Mouse (Mus musculus) stomach, embryonic 14.5 days (tissue): ENCODE results near the gene Fzd10. TPM values are rescaled to one million over a fixed set of nuclear protein-coding genes. Genes with fewer than 3 reads are reported as not detected.

Experiments
- ATAC-seq: fragments of 200-750 bp; cut with Nextera tagmentation; 2 replicates; pipeline ENCODE4 v1.8.0; 2017; ENCODE audit warnings: low read depth, moderate TSS enrichment; ENCODE audit not compliant: insufficient number of reproducible peaks, insufficient read depth, low FRiP score
- H3K27ac ChIP-seq: fragments of 300-500 bp; sonication (generic); 2 replicates; pipeline ENCODE4 v1.5.1; 2014; ENCODE audit warnings: mild to moderate bottlenecking, low read length, moderate library complexity, mixed read lengths
- H3K27me3 ChIP-seq: fragments of 300-500 bp; sonication (generic); 2 replicates; pipeline ENCODE4 v1.6.1; 2014; ENCODE audit warnings: low read length, control low read depth, mixed read lengths; ENCODE audit not compliant: control insufficient read depth, insufficient read depth
- H3K36me3 ChIP-seq: fragments of 300-500 bp; sonication (generic); 2 replicates; pipeline ENCODE4 v1.6.1; 2014; ENCODE audit warnings: mild to moderate bottlenecking, control low read depth, low read length, moderate library complexity, mixed read lengths; ENCODE audit not compliant: control insufficient read depth, insufficient read depth
- H3K4me1 ChIP-seq: fragments of 300-500 bp; sonication (generic); 2 replicates; pipeline ENCODE4 v1.6.1; 2014; ENCODE audit warnings: low read length, control low read depth, mixed read lengths; ENCODE audit not compliant: control insufficient read depth, insufficient read depth
- H3K4me2 ChIP-seq: fragments of 300-500 bp; sonication (generic); replicated peaks from 2 replicates; pipeline ENCODE4 v1.6.1; 2014; ENCODE audit warnings: low read depth, low read length, control low read depth
- H3K4me3 ChIP-seq: fragments of 300-500 bp; sonication (generic); 2 replicates; pipeline ENCODE4 v1.5.1; 2014; ENCODE audit warnings: low read depth, low read length, control low read depth
- H3K9ac ChIP-seq: fragments of 300-500 bp; sonication (generic); replicated peaks from 2 replicates; pipeline ENCODE4 v1.6.1; 2014; ENCODE audit warnings: low read depth, mild to moderate bottlenecking, control low read depth, low read length, moderate library complexity, mixed read lengths
- H3K9me3 ChIP-seq: fragments of 300-500 bp; sonication (generic); 2 replicates; pipeline ENCODE4 v1.6.1; 2016; ENCODE audit warnings: low read depth, low read length, control low read depth; ENCODE audit not compliant: control insufficient read depth
- WGBS: fragments of 180-500 bp; shearing (Covaris S2); extraction: QIAGEN DNeasy Blood & Tissue Kit; methylation state at CpG from one replicate; pipeline ENCODE4 v1.1.7; 2014; 5-methylcytosine and 5-hydroxymethylcytosine counted together
- polyA plus RNA-seq: library from polyadenylated mRNA; unstranded; fragments of >200 nt; fragmentation: Nextera tagmentation; extraction: Ambion mirVana; gene quantifications from 2 replicates; pipeline ENCODE4 v1.2.1, GENCODE M21; 2014

Gene Fzd10
- polyA plus RNA-seq, 1 experiment from 2014 or later: 1.9 TPM

GRCm38 (mm10) chr5:128571706-128572105, 28.9 kb upstream of the Fzd10 start:
- ATAC-seq: no peak
- Histone ChIP-seq H3K4me3 (no peak overlapping the region), H3K27ac (no peak overlapping the region), H3K4me2 (no peak overlapping the region), H3K36me3 (no peaks in the 10 kb centered on the region), H3K9me3 (no peaks in the 10 kb centered on the region), H3K27me3 (no peaks in the 10 kb centered on the region), H3K4me1 (no peaks in the 10 kb centered on the region), H3K9ac (no peak overlapping the region)
- WGBS: 70% methylated on average over 8 of the region's 8 CpGs

DNA sequence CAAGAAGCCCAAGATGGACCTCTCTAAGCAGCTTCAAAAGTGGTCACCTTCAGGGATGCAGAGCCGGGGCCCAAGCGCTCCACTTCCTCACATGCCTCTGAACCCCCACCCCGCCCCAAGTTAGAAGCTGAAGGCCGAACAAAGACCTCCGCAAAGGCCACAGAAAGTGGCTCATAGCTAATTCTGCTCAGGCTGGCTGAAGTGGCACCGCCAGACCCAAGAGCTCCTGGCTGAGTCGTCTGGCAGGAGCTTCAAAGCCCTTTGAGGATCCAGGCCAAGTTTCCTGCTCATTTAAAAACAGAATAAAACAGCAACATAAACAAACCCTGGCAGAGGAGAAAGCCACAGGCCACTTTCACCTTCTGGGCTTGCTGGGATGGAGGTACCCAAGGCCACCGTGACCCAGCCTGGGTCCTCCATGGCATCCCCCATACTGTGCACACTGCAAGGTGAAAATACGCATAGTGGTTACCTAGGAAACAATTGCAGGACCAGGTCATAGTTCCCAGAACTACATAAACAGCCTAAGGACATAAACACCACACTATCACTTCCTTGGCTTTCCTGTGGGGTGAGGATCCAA, 24.6 kb upstream of the Fzd10 start:
- no peak for ATAC-seq
- H3K9me3 ChIP-seq: no peaks in the 10 kb centered on the region
- H3K27ac ChIP-seq: no peak overlapping the region
- no peak overlapping the region for H3K4me3 ChIP-seq
- H3K4me2 ChIP-seq: no peak overlapping the region
- no peak overlapping the region for H3K9ac ChIP-seq
- no peaks in the 10 kb centered on the region for H3K27me3 ChIP-seq
- 75% methylated on average over 9 of the region's 9 CpGs for WGBS
- 0 out of 2 replicates have a peak, but pooled peaks cover 2% of the 10 kb centered on the region for H3K4me1 ChIP-seq
- no peaks in the 10 kb centered on the region for H3K36me3 ChIP-seq

- Histone ChIP-seq H3K36me3 (no peaks in the 10 kb centered on the region), H3K4me3 (no peak overlapping the region), H3K27me3 (no peaks in the 10 kb centered on the region), H3K9ac (no peak overlapping the region), H3K4me2 (no peak overlapping the region), H3K4me1 (peaks cover 7% of the 10 kb centered on the region; the same call in 1 of the 2 replicates), H3K9me3 (no peaks in the 10 kb centered on the region), H3K27ac (no peak overlapping the region; the same call in 1 of the 2 replicates)
- peak; percentile 74 for ATAC-seq
- 29% methylated on average over 9 of the region's 9 CpGs for WGBS
These were observed 21.5 kb upstream of the Fzd10 start for GRCm38 (mm10) chr5:128579047-128579650.

GRCm38 (mm10) chr5:128580931-128581330, 19.7 kb upstream of the Fzd10 start:
- H3K4me1 ChIP-seq: peaks cover 7% of the 10 kb centered on the region; the same call in 1 of the 2 replicates
- WGBS: 53% methylated on average over 4 of the region's 4 CpGs
- H3K4me2 ChIP-seq: no peak overlapping the region
- no peaks in the 10 kb centered on the region for H3K27me3 ChIP-seq
- H3K27ac ChIP-seq: no peak overlapping the region; the same call in 1 of the 2 replicates
- H3K36me3 ChIP-seq: no peaks in the 10 kb centered on the region
- H3K9me3 ChIP-seq: no peaks in the 10 kb centered on the region
- no peak for ATAC-seq
- H3K4me3 ChIP-seq: no peak overlapping the region
- no peak overlapping the region for H3K9ac ChIP-seq

- H3K4me2 ChIP-seq: no peak overlapping the region
- H3K9me3 ChIP-seq: no peaks in the 10 kb centered on the region
- H3K4me1 ChIP-seq: peaks cover 7% of the 10 kb centered on the region; the same call in 1 of the 2 replicates
- H3K27ac ChIP-seq: peak overlapping the region; percentile 6; the same call in 1 of the 2 replicates
- 22% methylated on average over 8 of the region's 8 CpGs for WGBS
- no peaks in the 10 kb centered on the region for H3K36me3 ChIP-seq
- ATAC-seq: no peak; the same call in 1 of the 2 replicates
- H3K4me3 ChIP-seq: no peak overlapping the region
- no peak overlapping the region for H3K9ac ChIP-seq
- no peaks in the 10 kb centered on the region for H3K27me3 ChIP-seq
These were observed 19.1 kb upstream of the Fzd10 start for GRCm38 (mm10) chr5:128581516-128581921.

- WGBS: 60% methylated on average over 1 of the region's 1 CpGs
- Histone ChIP-seq H3K36me3 (no peaks in the 10 kb centered on the region), H3K9me3 (no peaks in the 10 kb centered on the region), H3K4me2 (no peak overlapping the region), H3K27me3 (no peaks in the 10 kb centered on the region), H3K4me1 (no peaks in the 10 kb centered on the region), H3K4me3 (no peak overlapping the region), H3K9ac (no peak overlapping the region), H3K27ac (no peak overlapping the region)
- no peak for ATAC-seq
These were observed 11.4 kb upstream of the Fzd10 start for GRCm38 (mm10) chr5:128589231-128589630.

- WGBS: 87% methylated on average over 13 of the region's 13 CpGs
These were observed 7.2 kb upstream of the Fzd10 start for GRCm38 (mm10) chr5:128593446-128593845.

GRCm38 (mm10) chr5:128596813-128597212, 3.8 kb upstream of the Fzd10 start:
- Histone ChIP-seq H3K4me3 (peak overlapping the region; percentile 19), H3K4me2 (peak overlapping the region; percentile 42), H3K9me3 (no peaks in the 10 kb centered on the region), H3K9ac (no peak overlapping the region), H3K27ac (no peak overlapping the region), H3K36me3 (no peaks in the 10 kb centered on the region), H3K27me3 (peaks cover 32% of the 10 kb centered on the region), H3K4me1 (peaks cover 21% of the 10 kb centered on the region)
- WGBS: 3% methylated on average over 20 of the region's 20 CpGs
- no peak for ATAC-seq

More at GRCm38 (mm10) chr5:128593446-128593845, 7.2 kb upstream of the Fzd10 start:
- Histone ChIP-seq H3K4me1 (peaks cover 4% of the 10 kb centered on the region; the same call in 1 of the 2 replicates), H3K9me3 (no peaks in the 10 kb centered on the region), H3K36me3 (no peaks in the 10 kb centered on the region), H3K27ac (no peak overlapping the region), H3K9ac (no peak overlapping the region), H3K4me3 (no peak overlapping the region), H3K4me2 (no peak overlapping the region), H3K27me3 (peaks cover 11% of the 10 kb centered on the region; the same call in 1 of the 2 replicates)
- no peak for ATAC-seq
